Mouse (Mus musculus): ENCODE measurements around the gene Tmem95. TPM values are rescaled to one million over a fixed set of nuclear protein-coding genes. Genes with fewer than 3 reads are reported as not detected.

Tmem95 gene
- polyA plus RNA-seq, 1 experiment from 2014 or later = not detected

DNA sequence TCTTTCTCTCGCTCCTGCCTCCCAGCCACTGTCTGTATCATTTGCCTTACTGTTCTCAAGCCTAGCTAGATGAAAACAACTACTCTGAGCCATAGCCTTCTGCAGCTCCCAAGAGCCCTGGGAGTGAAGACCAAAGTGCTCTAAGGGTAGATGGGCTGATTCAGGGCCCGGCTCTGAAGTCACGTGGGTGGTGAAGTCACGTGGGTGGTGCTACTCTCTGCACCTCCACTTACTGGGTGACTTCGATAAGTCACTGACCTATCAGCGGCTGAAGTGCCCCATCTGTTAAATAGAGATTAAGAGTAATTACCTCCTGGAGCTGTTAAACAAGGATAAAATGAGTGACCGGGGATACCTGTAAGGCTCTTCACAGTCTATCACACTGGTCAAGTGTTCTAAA is 23.8 kb downstream of the Tmem95 start:
- Histone ChIP-seq H3K36me3 (peaks cover 32% of the 10 kb centered on the region), H3K27ac (no peak overlapping the region), H3K9ac (no peak overlapping the region), H3K4me3 (replicated peaks) (no peak overlapping the region), H3K9me3 (no peaks in the 10 kb centered on the region), H3K4me2 (0 out of 2 replicates have a peak overlapping the region, but pooled peaks have one; percentile 4), H3K4me1 (peaks cover 9% of the 10 kb centered on the region), H3K27me3 (replicated peaks) (peaks cover under 1% of the 10 kb centered on the region; the same call in 1 of the 2 replicates)
- ATAC-seq (ENCODE audit: insufficient read depth, low FRiP score, low read depth) = peak; percentile 82
- 49% methylated on average over 7 of the region's 7 CpGs for whole genome bisulfite sequencing

DNA sequence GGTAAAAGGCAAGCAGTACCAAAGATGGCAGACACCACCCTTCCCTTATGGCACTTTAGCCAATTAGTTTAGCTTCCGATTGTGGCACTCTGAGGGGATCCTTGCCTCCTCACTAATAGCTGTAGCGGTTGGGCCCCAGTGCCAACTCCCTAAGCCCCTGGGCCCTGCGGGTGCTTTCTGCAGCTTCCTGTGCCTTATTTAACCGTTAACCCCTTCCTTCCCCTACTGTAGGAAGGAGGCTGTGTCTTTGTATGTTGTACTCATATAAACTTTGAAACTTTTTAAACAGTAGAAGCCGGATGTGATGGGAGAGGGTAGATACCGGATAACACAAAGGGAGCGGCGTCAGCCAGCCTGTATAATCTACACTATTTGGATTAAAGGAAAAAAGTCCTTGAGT is 27.1 kb downstream of the Tmem95 start:
- Histone ChIP-seq H3K27me3 (replicated peaks) (no peaks in the 10 kb centered on the region), H3K4me1 (peaks cover 22% of the 10 kb centered on the region), H3K27ac (no peak overlapping the region), H3K4me2 (no peak overlapping the region), H3K9ac (no peak overlapping the region), H3K36me3 (peaks cover 44% of the 10 kb centered on the region), H3K9me3 (no peaks in the 10 kb centered on the region), H3K4me3 (replicated peaks) (no peak overlapping the region)
- no peak for ATAC-seq (ENCODE audit: insufficient read depth, low FRiP score, low read depth)
- 73% methylated on average over 8 of the region's 8 CpGs for WGBS

DNA sequence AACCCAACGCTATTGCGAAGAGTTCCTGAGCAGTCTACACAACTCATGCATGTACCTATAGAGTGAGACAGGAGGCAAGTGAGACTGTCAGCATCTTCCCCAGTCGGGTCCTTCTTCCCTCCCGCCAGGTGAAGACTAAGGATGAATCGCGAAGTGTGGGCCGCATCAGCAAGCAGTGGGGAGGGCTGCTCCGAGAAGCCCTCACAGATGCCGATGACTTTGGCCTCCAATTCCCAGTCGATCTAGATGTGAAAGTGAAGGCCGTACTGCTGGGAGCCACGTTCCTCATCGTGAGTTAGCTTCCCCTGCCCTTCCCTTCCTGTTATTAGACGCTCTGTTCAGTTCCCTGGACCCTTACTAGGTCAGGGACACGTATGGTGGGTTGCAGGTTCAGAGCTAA is 27.9 kb downstream of the Tmem95 start:
- no peak overlapping the region for H3K27ac ChIP-seq
- no peaks in the 10 kb centered on the region for H3K9me3 ChIP-seq
- WGBS = 90% methylated on average over 15 of the region's 15 CpGs
- no peak for ATAC-seq (ENCODE audit: insufficient read depth, low FRiP score, low read depth)
- H3K4me3 ChIP-seq (replicated peaks) = no peak overlapping the region
- no peaks in the 10 kb centered on the region for H3K27me3 ChIP-seq (replicated peaks)
- H3K4me1 ChIP-seq = peaks cover 23% of the 10 kb centered on the region
- H3K36me3 ChIP-seq = peaks cover 44% of the 10 kb centered on the region
- H3K4me2 ChIP-seq = no peak overlapping the region
- H3K9ac ChIP-seq = no peak overlapping the region

DNA sequence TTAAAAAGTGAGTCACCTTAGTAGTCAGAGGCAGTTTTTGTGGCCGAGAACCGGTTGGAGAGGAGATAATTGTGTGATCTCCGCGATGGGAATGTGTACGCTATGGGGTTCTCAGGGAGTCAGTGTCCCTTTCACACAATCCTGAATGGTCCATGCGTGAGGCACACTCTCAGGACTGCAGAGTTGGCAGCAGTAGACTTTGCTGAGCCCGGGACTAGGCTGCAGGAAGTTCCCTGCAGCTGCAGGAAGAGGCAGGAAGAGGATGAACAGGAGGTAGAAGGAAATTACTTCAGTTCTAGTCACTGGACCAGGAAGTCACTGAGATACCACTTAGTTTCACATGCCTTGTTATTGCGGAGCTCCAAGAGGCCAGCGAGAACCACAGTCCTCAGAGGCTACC is 28.7 kb downstream of the Tmem95 start:
- 81% methylated on average over 9 of the region's 9 CpGs for WGBS
- peaks cover 23% of the 10 kb centered on the region for H3K4me1 ChIP-seq
- H3K9ac ChIP-seq = no peak overlapping the region
- 0 out of 2 replicates have a peak overlapping the region, but pooled peaks have one; percentile 3 for H3K27ac ChIP-seq
- ATAC-seq (ENCODE audit: insufficient read depth, low FRiP score, low read depth) = no peak
- H3K4me3 ChIP-seq (replicated peaks) = no peak overlapping the region
- no peak overlapping the region for H3K4me2 ChIP-seq
- H3K36me3 ChIP-seq = peaks cover 44% of the 10 kb centered on the region
- H3K27me3 ChIP-seq (replicated peaks) = no peaks in the 10 kb centered on the region
- no peaks in the 10 kb centered on the region for H3K9me3 ChIP-seq

DNA sequence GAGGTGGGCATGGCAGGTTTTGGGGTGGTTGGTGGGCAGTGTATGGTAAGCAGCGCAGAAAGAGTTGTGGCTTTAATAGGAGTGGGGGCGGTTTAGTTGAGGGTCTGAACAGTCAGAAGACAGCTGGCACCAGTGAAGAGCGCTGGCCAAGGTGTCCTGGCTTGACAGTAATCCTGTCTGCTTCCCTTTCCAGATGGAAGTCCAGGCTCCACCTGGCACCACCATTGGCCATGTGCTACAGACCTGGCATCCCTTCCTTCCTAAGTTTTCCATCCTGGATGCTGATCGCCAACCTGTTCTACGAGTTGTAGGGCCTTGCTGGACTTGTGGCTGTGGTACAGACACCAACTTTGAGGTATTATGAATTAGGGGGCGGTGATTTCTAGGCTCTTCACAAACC is 29.8 kb downstream of the Tmem95 start:
- H3K4me1 ChIP-seq = peaks cover 21% of the 10 kb centered on the region
- no peaks in the 10 kb centered on the region for H3K27me3 ChIP-seq (replicated peaks)
- H3K9me3 ChIP-seq = no peaks in the 10 kb centered on the region
- 95% methylated on average over 6 of the region's 6 CpGs for whole genome bisulfite sequencing
- peaks cover 44% of the 10 kb centered on the region for H3K36me3 ChIP-seq
- no peak overlapping the region for H3K27ac ChIP-seq
- H3K4me2 ChIP-seq = peak overlapping the region; percentile 84
- peak overlapping the region; percentile 72 for H3K4me3 ChIP-seq (replicated peaks)
- H3K9ac ChIP-seq = no peak overlapping the region
- ATAC-seq (ENCODE audit: insufficient read depth, low FRiP score, low read depth) = no peak

DNA sequence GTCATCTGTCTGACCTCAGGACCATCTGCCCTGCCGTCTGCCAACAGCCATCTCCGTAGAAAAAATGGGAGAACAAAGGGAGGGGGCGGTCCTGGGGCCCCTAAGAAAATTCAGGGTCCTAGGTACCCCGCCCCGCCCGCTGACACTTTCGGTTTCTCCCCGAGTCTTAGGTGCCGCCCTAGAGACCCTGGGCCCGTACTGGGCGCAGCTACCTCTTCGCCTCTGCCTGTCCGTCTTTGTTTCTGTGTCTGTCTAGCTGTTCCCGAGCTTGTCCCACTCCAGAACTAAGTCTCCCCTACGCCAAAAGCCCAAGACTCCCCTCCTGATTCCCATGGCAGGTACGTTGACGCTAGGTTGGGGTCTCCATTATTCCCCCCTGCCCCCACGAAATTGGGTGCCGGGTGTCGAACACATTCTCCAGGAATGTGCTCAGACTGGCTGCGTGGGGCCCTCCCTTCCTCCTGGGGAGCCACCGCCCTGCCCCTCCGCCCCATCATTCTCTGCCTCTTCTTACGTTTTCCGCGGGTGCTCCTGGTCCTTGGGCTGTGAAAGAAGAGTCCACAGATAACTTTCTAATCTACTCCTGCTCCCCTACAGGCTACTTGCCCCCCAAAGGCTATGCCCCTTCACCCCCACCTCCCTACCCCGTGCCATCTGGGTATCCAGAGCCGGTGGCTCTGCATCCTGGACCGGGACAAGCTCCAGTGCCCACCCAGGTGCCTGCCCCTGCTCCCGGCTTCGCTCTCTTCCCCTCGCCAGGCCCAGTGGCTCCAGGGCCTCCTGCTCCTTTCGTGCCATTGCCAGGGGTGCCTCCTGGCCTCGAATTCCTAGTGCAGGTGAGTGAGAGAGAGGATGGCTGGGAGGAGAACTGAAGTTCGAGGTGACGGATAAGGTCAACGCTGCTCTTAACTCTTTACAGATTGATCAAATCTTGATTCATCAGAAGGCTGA is 30.8 kb downstream of the Tmem95 start:
- Histone ChIP-seq H3K4me3 (replicated peaks) (peak overlapping the region; percentile 72), H3K9me3 (no peaks in the 10 kb centered on the region), H3K4me2 (peak overlapping the region; percentile 84), H3K27ac (peak overlapping the region; percentile 93), H3K27me3 (replicated peaks) (no peaks in the 10 kb centered on the region), H3K9ac (peak overlapping the region; percentile 59), H3K4me1 (peaks cover 20% of the 10 kb centered on the region), H3K36me3 (peaks cover 37% of the 10 kb centered on the region)
- peak; percentile 44 for ATAC-seq (ENCODE audit: insufficient read depth, low FRiP score, low read depth)
- WGBS = 10% methylated on average over 37 of the region's 37 CpGs

DNA sequence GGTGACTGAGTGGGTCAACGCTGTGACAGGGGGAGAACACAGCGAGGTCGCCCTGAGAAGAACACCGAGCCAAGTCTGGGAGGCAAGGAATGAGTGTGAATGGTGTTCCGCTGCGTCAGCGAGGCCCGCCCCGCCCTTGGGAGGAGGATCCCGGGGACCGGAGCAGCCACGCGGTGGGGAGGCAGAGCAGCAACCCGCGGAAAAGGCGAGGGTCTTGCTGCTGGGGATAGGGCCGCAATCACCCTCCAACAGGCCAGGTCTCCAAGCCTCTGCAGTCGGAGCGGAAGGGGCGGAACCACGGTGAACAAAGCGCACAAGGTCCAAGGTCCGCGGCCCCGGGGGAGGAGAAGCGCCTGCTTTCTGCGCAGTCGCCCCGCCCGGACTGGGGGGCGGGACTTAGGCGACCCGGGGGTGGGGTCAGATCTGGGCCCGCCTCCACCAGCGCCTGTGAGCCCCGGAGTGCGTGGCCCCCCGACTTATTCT is 31.6 kb downstream of the Tmem95 start, which contains the start of gene Plscr3:
Gene Plscr3, plus strand, starts transcription at position 179 of the 483 bp plus-strand sequence.
- Histone ChIP-seq H3K9ac (peak within 1 kb of the TSS; percentile 59), H3K36me3 (peaks cover 33% of the 10 kb centered on the region), H3K4me1 (peaks cover 20% of the 10 kb centered on the region), H3K27ac (peak within 1 kb of the TSS; percentile 93), H3K9me3 (no peaks in the 10 kb centered on the region), H3K4me2 (peak within 1 kb of the TSS; percentile 84), H3K4me3 (replicated peaks) (peak within 1 kb of the TSS; percentile 72), H3K27me3 (replicated peaks) (no peaks in the 10 kb centered on the region)
- WGBS = under 1% methylated on average over 38 of the region's 38 CpGs
- ATAC-seq (ENCODE audit: insufficient read depth, low FRiP score, low read depth) = peak; percentile 92

DNA sequence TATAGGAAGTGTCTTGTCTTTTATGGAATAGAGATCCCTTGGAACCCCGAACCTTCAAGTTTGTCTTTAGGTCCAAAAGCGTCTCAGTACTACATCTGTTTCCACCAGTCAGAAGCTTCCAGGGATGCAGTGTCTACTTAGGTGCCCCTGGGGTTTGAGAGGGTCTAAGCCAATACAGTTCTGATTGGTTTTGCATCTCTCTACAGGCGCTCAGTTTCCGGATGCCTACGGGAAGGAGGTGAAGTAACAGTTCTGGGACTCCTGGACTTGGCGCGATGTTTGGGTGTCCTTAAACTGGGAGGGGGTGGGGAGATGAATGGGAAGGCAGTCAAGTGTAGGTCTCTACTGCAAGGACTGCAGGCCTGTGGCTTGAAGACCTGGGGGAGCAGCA is 39.1 kb downstream of the Tmem95 start:
- H3K9ac ChIP-seq = peak overlapping the region; percentile 73
- peaks cover 34% of the 10 kb centered on the region for H3K4me1 ChIP-seq
- ATAC-seq (ENCODE audit: insufficient read depth, low FRiP score, low read depth) = no peak
- peak overlapping the region; percentile 91 for H3K4me2 ChIP-seq
- under 1% methylated on average over 7 of the region's 7 CpGs for WGBS
- peaks cover 3% of the 10 kb centered on the region; the same call in 1 of the 2 replicates for H3K27me3 ChIP-seq (replicated peaks)
- H3K4me3 ChIP-seq (replicated peaks) = peak overlapping the region; percentile 77
- no peaks in the 10 kb centered on the region for H3K9me3 ChIP-seq
- H3K27ac ChIP-seq = peak overlapping the region; percentile 91
- no peaks in the 10 kb centered on the region for H3K36me3 ChIP-seq

DNA sequence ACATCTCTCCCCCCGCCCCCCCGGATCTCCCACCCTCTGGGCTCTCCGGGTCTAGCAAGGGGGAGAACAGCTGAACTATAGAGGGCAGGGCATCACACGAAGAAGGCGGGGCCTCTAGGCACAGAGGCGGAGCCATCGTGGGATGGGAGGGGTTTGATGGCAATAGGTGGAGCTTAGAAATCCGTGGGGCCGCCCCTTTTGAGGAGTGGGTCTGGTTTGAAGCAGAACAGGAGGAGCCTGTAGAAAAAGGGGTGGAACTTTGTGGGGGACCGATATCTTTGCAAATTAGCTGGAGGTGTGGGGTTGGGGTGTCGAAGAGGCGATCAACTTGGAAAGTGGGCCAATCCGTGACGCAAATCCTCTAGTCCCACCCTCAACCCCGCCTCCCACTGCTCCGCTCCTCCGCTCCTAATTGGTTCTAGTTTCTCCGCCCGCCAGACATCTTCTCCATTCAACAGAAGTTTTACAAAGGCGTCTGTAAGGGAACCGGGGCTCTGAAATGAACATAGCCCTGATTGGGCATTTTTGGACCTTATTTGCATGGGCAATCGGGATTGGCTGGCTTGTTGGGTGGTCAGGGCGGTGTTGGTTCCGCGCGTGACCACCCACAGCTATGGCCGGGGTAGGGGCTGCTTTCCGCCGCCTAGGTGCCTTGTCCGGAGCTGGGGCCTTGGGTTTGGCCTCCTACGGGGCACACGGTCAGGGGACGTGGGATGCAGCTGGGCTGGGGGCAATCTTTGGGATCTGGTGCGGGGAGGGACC is 39.7 kb downstream of the Tmem95 start, which contains the start of gene Tmem256:
Gene Tmem256, plus strand, starts transcription at position 563 of the 762 bp plus-strand sequence.
- H3K9ac ChIP-seq = peak within 1 kb of the TSS; percentile 73
- peak within 1 kb of the TSS; percentile 91 for H3K27ac ChIP-seq
- H3K27me3 ChIP-seq (replicated peaks) = peaks cover 3% of the 10 kb centered on the region; the same call in 1 of the 2 replicates
- H3K36me3 ChIP-seq = no peaks in the 10 kb centered on the region
- WGBS = 0% methylated on average over 34 of the region's 34 CpGs
- H3K4me1 ChIP-seq = peaks cover 37% of the 10 kb centered on the region
- H3K4me3 ChIP-seq (replicated peaks) = peak within 1 kb of the TSS; percentile 77
- ATAC-seq (ENCODE audit: insufficient read depth, low FRiP score, low read depth) = peak; percentile 89
- H3K4me2 ChIP-seq = peak within 1 kb of the TSS; percentile 91
- no peaks in the 10 kb centered on the region for H3K9me3 ChIP-seq

DNA sequence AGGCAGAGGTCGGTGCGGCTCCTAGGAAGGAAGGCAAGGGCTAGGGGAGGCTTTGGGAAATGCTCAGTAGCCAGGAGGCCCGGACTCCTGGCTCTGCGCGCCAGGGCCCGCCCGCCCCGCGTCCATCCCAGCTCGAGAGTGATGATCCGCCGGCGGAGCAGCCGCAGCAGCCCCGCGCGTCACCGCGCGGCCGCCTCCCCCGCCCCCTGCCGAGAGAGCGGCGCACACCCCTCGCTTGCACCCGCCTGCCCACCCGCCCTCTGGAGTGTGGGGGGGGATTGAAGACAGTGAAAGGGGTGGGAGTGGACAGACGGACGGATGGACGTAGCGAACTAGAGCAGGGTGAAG is 40.2 kb downstream of the Tmem95 start, which contains the start of gene Nlgn2:
Gene Nlgn2, minus strand, starts transcription at position 181 of the 348 bp plus-strand sequence.
- Histone ChIP-seq H3K4me2 (peak within 1 kb of the TSS; percentile 91), H3K4me3 (replicated peaks) (peak within 1 kb of the TSS; percentile 77), H3K27me3 (replicated peaks) (peaks cover 3% of the 10 kb centered on the region; the same call in 1 of the 2 replicates), H3K4me1 (peaks cover 37% of the 10 kb centered on the region), H3K9ac (peak within 1 kb of the TSS; percentile 73), H3K27ac (peak within 1 kb of the TSS; percentile 91), H3K36me3 (no peaks in the 10 kb centered on the region), H3K9me3 (no peaks in the 10 kb centered on the region)
- ATAC-seq (ENCODE audit: insufficient read depth, low FRiP score, low read depth) = no peak; the same call in 1 of the 2 replicates
- WGBS = under 1% methylated on average over 32 of the region's 32 CpGs

DNA sequence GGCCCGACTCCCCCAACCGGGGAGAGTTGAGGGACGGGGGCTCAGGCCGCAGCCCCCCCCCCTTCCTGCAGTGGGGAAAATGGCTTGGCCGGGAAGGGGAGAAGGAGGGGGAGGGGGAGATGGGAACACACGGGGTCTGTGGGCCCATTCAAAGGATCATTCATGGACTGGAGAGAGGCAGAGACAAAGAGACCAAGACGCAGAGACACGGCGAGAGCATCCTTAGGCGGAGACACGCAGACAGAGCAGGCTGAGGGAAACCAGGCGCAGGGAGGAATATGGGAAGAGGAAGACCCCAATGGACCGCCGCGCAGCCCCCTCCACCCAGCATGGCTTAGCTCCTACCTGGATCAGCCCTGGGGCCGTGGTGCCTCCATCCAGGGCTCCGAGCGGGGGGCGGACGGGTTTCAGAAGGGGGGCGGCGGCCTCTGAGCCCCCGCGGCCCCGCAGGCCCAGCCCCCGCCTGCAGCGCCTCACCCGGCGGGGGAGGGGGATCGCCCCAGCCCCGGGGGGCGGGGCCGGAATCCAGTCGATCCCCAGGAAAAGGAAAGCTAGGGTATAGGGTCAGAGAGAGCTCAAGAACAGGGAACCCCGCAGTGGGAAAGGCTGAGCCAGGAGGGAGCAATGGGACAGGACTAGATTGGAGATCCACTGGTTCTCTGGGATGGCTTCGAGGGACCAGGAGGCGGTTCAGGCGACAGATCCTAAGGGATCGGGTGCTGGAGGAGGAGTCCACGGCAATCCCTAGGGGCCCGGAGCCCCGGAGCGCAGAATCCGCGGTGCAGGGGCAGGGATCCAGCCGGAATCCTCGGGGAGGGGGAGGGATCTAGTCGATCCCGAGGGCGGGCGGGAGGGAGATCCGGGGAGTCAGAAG is 40.9 kb downstream of the Tmem95 start:
- 2% methylated on average over 40 of the region's 52 CpGs for WGBS
- peak overlapping the region; percentile 91 for H3K27ac ChIP-seq

More for the DNA sequence above, 40.9 kb downstream of the Tmem95 start:
- Histone ChIP-seq H3K27me3 (replicated peaks) (peaks cover 3% of the 10 kb centered on the region; the same call in 1 of the 2 replicates), H3K4me3 (replicated peaks) (peak overlapping the region; percentile 77), H3K9ac (peak overlapping the region; percentile 62), H3K4me2 (peak overlapping the region; percentile 91), H3K4me1 (peaks cover 37% of the 10 kb centered on the region), H3K9me3 (no peaks in the 10 kb centered on the region), H3K36me3 (no peaks in the 10 kb centered on the region)
- no peak for ATAC-seq (ENCODE audit: insufficient read depth, low FRiP score, low read depth)
